Mouse (Mus musculus) cerebral cortex, adult 2 months (tissue): ENCODE results near the gene Clic1.

Experiments used
- WGBS: fragments of 180-500 bp; shearing (Covaris S2); methylation state at CpG from one replicate; pipeline ENCODE4 v1.1.7; 2018; 5-methylcytosine and 5-hydroxymethylcytosine counted together

Gene Clic1

GRCm38 (mm10) chr17:35063466-35063865, 13.7 kb downstream of the Clic1 start:
- 91% methylated on average over 3 of the region's 3 CpGs for WGBS

GRCm38 (mm10) chr17:35064378-35064877, 14.7 kb downstream of the Clic1 start:
- WGBS, result 73% methylated on average over 10 of the region's 10 CpGs

DNA sequence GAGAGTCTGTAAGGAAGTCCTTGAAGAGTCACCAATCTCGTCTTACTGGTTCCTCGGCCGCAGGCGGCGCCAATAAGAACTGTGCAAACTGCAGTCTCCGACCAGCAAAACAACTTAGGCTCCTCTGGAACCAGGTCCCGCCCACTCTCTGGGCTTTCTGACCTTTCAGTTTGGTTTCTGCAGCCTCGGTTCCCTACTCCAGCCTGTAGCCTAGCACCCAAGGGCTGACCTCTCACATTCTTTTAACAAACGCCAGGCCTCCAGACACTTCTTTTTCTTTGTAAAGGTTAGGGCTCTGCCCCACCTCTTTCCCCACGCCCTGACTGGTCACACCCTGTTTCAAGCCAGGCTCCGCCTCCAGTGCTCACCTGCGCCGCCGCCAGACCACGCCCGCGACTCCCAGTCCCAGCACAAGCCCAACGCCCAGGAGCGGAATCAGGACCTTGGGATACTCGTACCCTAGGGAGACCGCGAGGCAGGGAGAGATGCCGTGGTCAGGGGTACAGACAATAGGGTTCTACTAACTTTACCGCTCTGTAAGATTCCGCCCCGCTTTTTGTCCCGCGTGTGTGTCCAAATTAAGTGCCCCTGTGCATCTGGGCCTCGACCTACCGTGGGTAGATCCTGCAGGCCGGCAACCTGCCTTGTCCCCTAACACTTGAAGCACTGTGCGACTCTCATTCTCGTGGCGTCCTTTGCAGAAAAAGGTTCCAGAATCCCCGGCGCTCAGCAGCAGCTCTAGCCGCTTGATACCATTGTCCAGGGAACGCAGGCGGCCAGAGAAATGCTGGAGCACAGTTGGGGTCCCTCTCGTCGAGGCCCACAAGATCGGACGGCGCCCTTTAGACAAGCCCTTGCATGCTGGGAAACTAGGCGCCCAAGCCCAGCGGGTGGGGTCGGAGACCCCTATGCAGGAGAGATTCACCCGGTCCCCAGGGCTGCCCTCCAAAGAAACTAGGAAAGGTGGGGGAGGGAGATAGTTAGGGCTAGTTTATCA, 15.5 kb downstream of the Clic1 start, which contains the start of gene Ly6g6c:
Gene Ly6g6c (plus strand): TSS at position 438 of the 997 bp plus-strand sequence.
- WGBS, result 21% methylated on average over 48 of the region's 48 CpGs

- WGBS, result 69% methylated on average over 10 of the region's 10 CpGs
Measured at GRCm38 (mm10) chr17:35066084-35066483, 16.3 kb downstream of the Clic1 start, which contains the start of gene Mpig6b. Gene Mpig6b (minus strand): TSS chr17:35066184.

DNA sequence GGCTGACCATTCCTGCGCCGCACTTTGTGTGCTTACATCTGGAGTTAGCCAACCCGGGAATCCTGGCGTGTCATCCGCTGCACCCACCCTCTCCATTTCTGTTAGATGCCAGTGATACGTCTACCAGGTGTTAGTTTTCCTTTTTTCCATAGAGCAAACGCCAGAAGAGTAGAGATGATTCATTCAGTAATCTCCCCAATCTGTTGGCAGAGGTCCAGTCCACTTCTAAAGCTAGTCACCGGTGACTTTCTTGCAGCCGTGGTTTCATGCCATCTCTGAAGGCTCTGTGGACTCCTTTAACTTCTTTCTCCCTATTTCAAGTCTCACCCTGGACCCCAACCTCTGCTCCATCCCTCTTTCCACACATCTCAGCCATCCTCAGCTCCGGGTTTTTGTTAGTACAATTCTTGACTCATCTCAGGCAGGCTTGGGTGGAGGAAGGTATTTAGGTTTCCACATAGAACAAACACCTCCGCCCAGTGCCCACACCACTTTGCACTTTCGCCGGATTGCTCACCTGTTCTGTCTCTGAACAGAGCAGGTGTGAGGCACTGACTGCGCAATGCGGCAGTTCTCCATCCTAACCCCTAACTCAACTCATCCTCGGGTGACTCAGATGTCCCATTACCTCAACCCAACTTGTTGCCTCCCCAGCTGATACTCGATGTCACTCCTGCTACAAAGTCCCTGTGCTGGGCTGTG, 18.6 kb downstream of the Clic1 start:
- 60% methylated on average over 17 of the region's 17 CpGs for WGBS

GRCm38 (mm10) chr17:35070556-35071229, 20.9 kb downstream of the Clic1 start:
- WGBS, result 45% methylated on average over 6 of the region's 6 CpGs

DNA sequence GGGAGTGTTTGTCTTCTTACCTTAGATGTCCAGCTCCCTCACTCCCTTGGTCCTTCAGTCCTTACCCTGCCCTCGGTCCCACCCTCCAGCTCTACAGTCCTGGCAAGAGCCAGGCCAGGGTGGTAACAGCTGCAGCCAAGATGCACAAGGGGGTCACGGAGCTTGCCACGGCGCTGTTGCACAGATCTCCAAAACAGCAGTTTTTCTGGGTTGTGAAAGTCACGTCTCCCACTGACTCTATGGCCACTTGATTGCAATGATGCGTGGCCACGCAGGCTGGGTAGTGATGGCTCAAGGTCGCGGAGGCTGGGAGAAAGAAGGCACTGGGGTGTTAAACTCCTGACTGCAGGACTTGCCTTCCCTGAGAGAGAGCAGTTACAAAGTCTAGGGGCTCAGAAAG, 21.7 kb downstream of the Clic1 start:
- WGBS, result 85% methylated on average over 9 of the region's 9 CpGs

DNA sequence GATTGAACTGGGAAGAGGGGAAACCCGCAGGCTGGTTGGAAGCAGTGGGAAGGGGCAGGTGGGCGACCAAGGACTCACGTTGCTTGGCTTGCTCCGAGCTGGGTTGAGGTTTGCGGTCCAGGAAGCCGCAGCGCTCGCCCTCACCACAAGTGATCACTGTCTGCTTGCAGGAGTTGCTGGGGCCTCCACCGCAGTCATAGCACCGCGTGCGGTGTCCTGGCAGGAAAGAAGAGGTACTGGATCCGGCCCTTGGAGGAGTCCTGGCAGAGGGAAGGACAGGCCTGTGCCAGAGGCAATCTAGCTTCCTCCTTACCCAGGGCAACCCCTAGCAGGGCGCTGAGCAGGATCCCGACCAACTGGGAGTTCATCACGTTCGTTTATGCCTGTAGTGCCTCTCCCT, 24.3 kb downstream of the Clic1 start:
- WGBS, result 62% methylated on average over 17 of the region's 17 CpGs

- 46% methylated on average over 10 of the region's 10 CpGs for WGBS
Measured at GRCm38 (mm10) chr17:35076507-35077176, 26.9 kb downstream of the Clic1 start, which contains the start of gene Ly6g6e. Gene Ly6g6e (plus strand): TSS chr17:35076902.

DNA sequence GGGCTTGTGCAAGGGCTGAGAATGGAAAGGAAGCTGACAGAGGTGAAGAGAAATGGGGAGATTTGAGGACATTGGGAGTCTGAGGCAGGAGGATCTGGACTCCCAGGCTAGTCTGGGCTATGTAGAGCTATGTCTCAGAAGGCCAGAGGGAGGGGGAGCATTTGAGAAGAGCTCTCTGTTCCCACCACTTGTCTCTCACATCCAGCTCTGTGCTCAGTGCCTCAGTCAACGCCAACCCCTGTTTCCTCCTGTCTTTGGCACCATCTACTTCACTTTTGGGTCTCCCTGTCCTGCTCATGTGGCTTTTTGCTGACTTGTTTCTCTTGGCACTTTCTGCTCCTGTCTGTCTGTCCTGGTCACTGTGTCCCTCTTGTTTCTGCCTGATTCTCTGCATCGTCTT, 27.5 kb downstream of the Clic1 start:
- 14% methylated on average over 2 of the region's 2 CpGs for WGBS

- WGBS, result 26% methylated on average over 14 of the region's 14 CpGs
Measured at GRCm38 (mm10) chr17:35077786-35078233, 28.0 kb downstream of the Clic1 start, which contains the start of gene Ly6g6d. Gene Ly6g6d (minus strand): TSS chr17:35078065.

DNA sequence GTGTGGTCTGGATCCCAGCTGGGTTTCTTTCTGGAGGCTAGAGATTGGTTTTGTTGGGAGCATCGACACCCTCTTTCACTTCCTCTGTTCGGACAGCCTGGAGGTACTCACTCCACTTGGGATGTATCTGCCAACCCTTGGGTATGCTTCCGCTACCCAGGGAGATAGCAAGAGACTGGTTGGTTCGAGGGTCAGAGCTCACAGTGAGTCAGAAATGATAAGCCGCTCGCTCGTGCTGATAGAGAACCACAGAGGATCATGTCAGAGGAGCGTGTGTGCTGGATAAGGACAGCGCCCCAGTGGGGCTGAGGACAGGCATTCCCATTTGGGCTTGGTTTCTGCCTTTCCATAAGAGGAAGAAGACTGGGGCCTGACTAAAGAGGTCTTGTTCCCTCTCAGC, 30.0 kb downstream of the Clic1 start:
- WGBS, result 71% methylated on average over 9 of the region's 9 CpGs

GRCm38 (mm10) chr17:35080248-35080647, 30.5 kb downstream of the Clic1 start:
- 50% methylated on average over 6 of the region's 6 CpGs for WGBS

DNA sequence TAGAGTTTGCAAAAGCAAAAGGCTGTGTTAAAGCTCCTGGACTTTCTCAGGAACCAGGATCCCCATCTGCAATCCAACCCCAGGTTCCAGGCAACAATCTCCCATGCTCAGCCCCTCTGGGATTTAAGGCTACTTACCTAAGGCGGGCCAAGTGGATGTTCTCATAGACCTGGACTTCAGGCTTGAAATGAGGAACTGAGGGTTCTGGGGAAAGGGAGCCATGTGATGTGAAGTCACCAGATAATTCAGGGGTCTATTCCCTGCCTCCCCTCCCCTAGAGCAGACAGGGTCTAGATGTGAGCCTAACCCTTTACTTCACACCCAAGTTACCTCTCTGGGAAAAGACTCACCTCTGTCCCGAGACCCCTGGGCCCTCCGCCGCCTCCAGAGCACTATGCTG, 30.9 kb downstream of the Clic1 start:
- WGBS, result 90% methylated on average over 4 of the region's 4 CpGs

GRCm38 (mm10) chr17:35082841-35083576, 33.2 kb downstream of the Clic1 start:
- 93% methylated on average over 16 of the region's 16 CpGs for WGBS

DNA sequence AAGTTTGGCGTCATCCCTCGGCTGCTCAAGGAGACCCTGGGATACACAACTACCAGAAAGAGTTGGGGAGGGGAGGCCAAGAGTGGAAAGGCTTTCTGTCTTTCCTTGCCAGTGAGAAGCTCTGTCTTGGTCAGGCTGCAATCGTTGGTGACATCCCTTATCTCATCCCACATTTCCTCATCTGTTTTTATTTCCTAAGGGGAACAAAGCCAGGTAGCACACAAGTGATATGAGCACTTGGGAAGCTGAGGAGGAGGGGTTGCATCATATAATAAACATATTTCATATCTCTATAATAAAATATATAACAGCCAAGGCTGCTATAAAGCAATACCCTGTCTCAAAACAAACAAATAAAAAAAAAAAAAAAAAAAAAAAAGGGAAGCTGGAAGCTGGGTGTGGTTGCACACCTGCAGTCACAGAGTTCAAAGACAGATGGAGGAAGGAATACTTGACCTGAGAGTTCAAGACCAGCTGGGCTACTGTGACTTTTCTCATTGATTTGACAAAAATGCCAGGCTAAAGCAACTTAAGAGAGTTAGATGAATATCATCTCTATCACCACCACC, 34.2 kb downstream of the Clic1 start:
- 78% methylated on average over 3 of the region's 3 CpGs for WGBS

GRCm38 (mm10) chr17:35085208-35085865, 35.6 kb downstream of the Clic1 start, which contains the start of gene Ly6g6f:
Gene Ly6g6f (minus strand): TSS chr17:35085610.
- WGBS, result 81% methylated on average over 7 of the region's 7 CpGs

DNA sequence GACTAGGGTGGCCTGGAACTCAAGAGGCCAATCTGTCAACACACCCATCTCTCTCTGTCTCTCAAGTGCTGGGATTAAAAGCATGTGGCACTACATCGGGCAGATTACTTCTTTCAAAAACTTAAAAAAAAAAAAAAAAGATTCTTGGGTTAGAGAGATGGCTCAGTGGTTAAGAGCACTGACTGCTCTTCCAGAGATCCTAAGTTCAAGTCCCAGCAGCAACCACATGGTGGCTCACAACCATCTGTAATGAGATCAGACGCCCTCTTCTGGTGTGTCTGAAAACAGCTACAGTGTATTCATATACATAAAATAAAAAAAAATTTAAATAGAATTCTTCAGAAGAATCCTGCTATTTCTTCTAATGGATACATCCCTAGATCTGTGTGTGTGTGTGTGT, 38.4 kb downstream of the Clic1 start:
- WGBS, result 36% methylated on average over 2 of the region's 2 CpGs
